Mouse (Mus musculus) embryonic facial prominence, embryonic 15.5 days (tissue): ENCODE results near the gene Dkk1. TPM values are rescaled to one million over a fixed set of nuclear protein-coding genes. Genes with fewer than 3 reads are reported as not detected.
"Not testable (repeated sequence)": the region's sequence is repeated elsewhere in the genome, so short reads cannot be mapped to it uniquely, and the experiment has no call there.

Source experiments
- ATAC-seq: fragments of 200-750 bp; cut with Nextera tagmentation; 2 replicates; pipeline ENCODE4 v1.8.0; 2017; ENCODE audit warnings: low read depth, moderate TSS enrichment; ENCODE audit not compliant: insufficient number of reproducible peaks, low FRiP score, low TSS enrichment
- H3K27ac ChIP-seq: fragments of 300-500 bp; sonication (generic); replicated peaks from 2 replicates; pipeline ENCODE4 v1.5.1; 2015; ENCODE audit warnings: mild to moderate bottlenecking, inconsistent platforms
- H3K27me3 ChIP-seq: fragments of 300-500 bp; sonication (generic); 2 replicates; pipeline ENCODE4 v1.6.1; 2015; ENCODE audit warnings: inconsistent platforms
- H3K36me3 ChIP-seq: fragments of 300-500 bp; sonication (generic); 2 replicates; pipeline ENCODE4 v1.6.1; 2015; ENCODE audit warnings: mild to moderate bottlenecking, inconsistent platforms
- H3K4me1 ChIP-seq: fragments of 300-500 bp; sonication (generic); 2 replicates; pipeline ENCODE4 v1.6.1; 2015; ENCODE audit warnings: inconsistent platforms
- H3K4me2 ChIP-seq: fragments of 300-500 bp; sonication (generic); replicated peaks from 2 replicates; pipeline ENCODE4 v1.6.1; 2015; ENCODE audit warnings: mild to moderate bottlenecking, inconsistent platforms
- H3K4me3 ChIP-seq: fragments of 300-500 bp; sonication (generic); replicated peaks from 2 replicates; pipeline ENCODE4 v1.5.1; 2015; ENCODE audit warnings: mild to moderate bottlenecking, inconsistent platforms
- H3K9ac ChIP-seq: fragments of 300-500 bp; sonication (generic); 2 replicates; pipeline ENCODE4 v1.6.1; 2015; ENCODE audit warnings: inconsistent platforms
- H3K9me3 ChIP-seq: fragments of 300-500 bp; sonication (generic); replicated peaks from 2 replicates; pipeline ENCODE4 v1.6.1; 2016; ENCODE audit warnings: inconsistent platforms
- WGBS: fragments of 180-500 bp; shearing (Covaris S2); methylation state at CpG from one replicate; pipeline ENCODE4 v1.1.7; 2015; 5-methylcytosine and 5-hydroxymethylcytosine counted together
- polyA plus RNA-seq: library from polyadenylated mRNA; unstranded; fragments of >200 nt; fragmentation: Nextera tagmentation; extraction: Ambion mirVana; gene quantifications from 2 replicates; pipeline ENCODE4 v1.2.1, GENCODE M21; 2015

The Dkk1 gene
- 19.6 and 19.8 TPM in 2 replicates for polyA plus RNA-seq

DNA sequence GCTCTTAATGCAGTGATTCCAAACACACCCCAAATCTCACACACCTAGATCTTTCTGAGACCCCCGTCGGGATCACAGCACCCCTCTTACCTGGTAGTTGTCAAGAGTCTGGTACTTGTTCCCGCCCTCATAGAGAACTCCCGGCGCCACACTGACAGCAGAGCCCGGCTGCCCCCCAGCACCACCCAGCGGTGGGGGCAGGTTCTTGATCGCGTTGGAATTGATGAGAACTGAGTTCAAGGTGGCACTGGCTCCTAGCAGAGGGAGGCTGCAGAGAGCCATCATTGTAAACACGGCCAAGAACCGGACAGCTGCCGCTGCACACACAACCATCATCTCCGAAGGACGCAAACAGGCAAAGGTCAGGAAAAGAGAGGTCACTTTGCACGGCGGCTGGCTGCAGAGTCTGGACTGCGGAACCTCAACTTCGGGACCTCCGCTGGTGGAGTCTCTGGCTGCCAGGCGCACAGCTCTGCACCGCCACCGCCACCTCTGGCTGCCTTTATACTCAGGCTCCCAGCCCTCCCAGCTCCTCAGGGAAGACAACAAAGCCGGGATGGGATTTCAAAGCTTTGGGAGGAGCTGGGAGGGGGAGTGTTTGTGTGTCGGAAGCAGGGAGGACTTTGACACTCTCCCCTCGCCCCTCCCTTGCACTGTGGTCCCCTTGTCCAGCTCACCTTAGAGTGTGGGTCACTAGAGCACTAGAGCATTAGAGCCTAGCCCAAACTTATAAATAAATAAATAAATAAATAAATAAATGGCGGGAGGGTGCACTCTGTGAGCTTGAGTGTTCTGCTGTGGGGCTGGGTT lies at the start of gene Dkk1:
Gene Dkk1, minus strand, starts transcription at position 622 of the 810 bp plus-strand sequence.
- Histone ChIP-seq H3K4me2 (peak within 1 kb of the TSS; percentile 60), H3K9me3 (no peaks in the 10 kb centered on the region), H3K4me3 (peak within 1 kb of the TSS; percentile 47), H3K4me1 (peaks cover 24% of the 10 kb centered on the region), H3K27ac (peak within 1 kb of the TSS; percentile 22), H3K9ac (peak within 1 kb of the TSS; percentile 35; the same call in 1 of the 2 replicates), H3K36me3 (no peaks in the 10 kb centered on the region), H3K27me3 (peaks cover 55% of the 10 kb centered on the region)
- peak; percentile 85 for ATAC-seq
- under 1% methylated on average over 26 of the region's 26 CpGs for WGBS

DNA sequence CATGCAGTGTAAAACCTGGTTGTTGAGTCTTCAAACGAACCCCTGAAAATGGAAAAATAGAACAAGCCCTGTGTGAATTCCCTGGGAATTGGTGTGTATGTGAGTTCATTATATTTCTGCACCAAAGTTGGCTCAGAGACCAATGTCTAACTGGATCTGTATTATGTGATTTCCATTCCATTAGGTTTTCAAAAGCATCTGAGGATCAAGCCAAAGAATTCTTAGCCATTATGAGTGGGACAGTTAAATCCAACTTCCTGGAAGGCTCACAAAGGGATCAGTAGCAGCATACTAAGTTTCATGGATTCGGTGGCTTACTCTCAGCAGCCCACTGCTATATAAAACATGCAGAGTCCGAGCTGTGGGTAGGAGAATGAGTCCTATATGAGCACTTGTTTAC lies 36.9 kb upstream of the Dkk1 start:
- no peaks in the 10 kb centered on the region for H3K4me1 ChIP-seq
- H3K4me3 ChIP-seq, result no peak overlapping the region
- no peak overlapping the region for H3K9ac ChIP-seq
- H3K9me3 ChIP-seq, result no peaks in the 10 kb centered on the region
- no peak overlapping the region for H3K27ac ChIP-seq
- no peaks in the 10 kb centered on the region for H3K27me3 ChIP-seq
- 66% methylated on average over 3 of the region's 3 CpGs for WGBS
- H3K36me3 ChIP-seq, result no peaks in the 10 kb centered on the region
- no peak overlapping the region for H3K4me2 ChIP-seq
- ATAC-seq, result no peak

DNA sequence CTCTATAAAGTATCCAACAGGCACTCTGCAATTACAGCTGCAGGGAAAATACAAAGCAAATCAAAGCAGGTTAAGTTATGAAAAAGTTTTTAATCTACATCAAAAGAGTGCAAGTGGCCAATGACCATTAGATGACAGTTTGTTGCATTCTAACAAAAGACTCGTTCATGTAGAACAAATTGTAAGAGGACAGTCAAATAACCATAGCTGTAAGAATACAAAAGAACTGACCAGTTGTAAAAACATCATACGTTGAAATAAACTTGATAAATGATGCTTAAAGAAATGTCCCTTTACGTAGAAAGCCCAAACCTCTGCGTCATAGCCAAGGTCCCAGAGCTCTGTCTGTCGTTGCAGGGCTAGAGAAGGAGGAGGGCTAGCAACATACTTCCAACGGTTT lies 15.1 kb upstream of the Dkk1 start:
- Histone ChIP-seq H3K4me2 (no peak overlapping the region), H3K4me3 (no peak overlapping the region), H3K9ac (no peak overlapping the region), H3K36me3 (no peaks in the 10 kb centered on the region), H3K4me1 (no peaks in the 10 kb centered on the region), H3K27me3 (no peaks in the 10 kb centered on the region), H3K9me3 (no peaks in the 10 kb centered on the region), H3K27ac (no peak overlapping the region)
- WGBS, result 78% methylated on average over 6 of the region's 6 CpGs
- no peak for ATAC-seq

DNA sequence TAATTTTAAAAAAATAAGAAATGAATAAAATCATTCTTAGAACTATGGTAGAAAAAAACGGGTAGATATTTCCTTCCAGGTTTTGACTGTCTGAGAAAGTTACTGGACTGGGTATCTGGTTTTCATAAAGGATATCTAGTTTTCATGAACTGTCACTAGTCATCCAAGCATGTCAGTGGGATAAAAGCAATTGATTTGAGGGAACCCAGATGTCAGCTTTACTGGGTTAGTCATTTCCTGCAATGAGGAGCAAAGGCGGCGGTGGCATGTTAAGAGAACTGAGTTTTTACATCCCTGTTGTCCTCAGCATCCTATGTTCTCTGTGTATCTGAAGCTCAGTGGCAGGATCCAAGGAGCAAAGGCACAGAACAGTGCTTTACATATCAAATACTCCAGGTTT lies 14.4 kb upstream of the Dkk1 start:
- Histone ChIP-seq H3K27ac (no peak overlapping the region), H3K9me3 (no peaks in the 10 kb centered on the region), H3K4me2 (no peak overlapping the region), H3K36me3 (no peaks in the 10 kb centered on the region), H3K4me1 (no peaks in the 10 kb centered on the region), H3K9ac (no peak overlapping the region), H3K27me3 (no peaks in the 10 kb centered on the region), H3K4me3 (no peak overlapping the region)
- 41% methylated on average over 3 of the region's 3 CpGs for WGBS
- ATAC-seq, result no peak

DNA sequence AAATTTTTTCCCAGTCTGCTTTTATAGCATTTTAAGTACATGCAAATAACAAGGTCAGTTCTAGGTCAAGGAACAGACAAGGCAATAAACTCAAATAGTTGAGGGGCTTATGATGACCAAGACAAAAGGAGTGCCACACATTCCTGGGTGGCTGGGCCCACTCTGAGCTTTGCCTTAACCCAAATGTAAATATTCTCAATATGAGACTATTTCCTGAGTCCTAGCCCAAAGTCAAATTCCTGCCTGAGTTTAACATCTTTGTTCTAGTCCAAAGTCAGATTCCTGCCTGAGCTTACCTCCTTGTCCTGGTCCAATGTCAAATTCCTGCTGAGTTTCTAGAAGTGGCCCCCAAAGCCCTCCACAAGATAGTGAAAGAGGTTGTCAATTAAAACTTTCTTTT lies 8.6 kb upstream of the Dkk1 start:
- no peaks in the 10 kb centered on the region for H3K9me3 ChIP-seq
- peaks cover 5% of the 10 kb centered on the region; the same call in 1 of the 2 replicates for H3K4me1 ChIP-seq
- peaks cover 9% of the 10 kb centered on the region; the same call in 1 of the 2 replicates for H3K27me3 ChIP-seq
- no peak overlapping the region for H3K27ac ChIP-seq
- H3K4me3 ChIP-seq, result no peak overlapping the region
- no peak overlapping the region for H3K9ac ChIP-seq
- no peaks in the 10 kb centered on the region for H3K36me3 ChIP-seq
- H3K4me2 ChIP-seq, result no peak overlapping the region
- ATAC-seq, result no peak

DNA sequence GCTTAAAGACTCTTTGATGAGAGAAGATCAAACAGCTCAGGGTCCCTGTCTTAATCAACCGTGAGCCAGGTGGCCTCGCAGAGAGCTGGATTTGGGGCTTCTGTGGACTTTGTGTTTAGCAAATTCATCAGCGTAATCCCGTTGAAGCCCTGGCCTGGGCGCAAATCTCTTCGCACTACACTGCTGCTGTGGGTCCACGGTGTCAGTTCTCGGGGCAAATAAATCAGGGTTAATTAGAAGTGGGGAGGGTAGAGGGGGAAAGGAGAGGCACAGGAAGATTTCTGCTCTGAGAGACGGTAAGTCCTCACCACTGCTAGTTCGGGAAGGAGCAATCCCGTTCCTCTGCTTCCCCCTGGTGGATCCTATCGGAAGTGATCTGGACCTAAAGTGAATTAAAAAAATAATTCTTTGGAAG lies 5.0 kb upstream of the Dkk1 start:
- peaks cover 13% of the 10 kb centered on the region for H3K4me1 ChIP-seq
- H3K4me2 ChIP-seq, result peak overlapping the region; percentile 47
- peaks cover 27% of the 10 kb centered on the region for H3K27me3 ChIP-seq
- H3K36me3 ChIP-seq, result no peaks in the 10 kb centered on the region
- H3K9ac ChIP-seq, result peak overlapping the region; percentile 16; the same call in 1 of the 2 replicates
- H3K27ac ChIP-seq, result no peak overlapping the region
- 2% methylated on average over 12 of the region's 12 CpGs for WGBS
- H3K4me3 ChIP-seq, result peak overlapping the region; percentile 26
- no peaks in the 10 kb centered on the region for H3K9me3 ChIP-seq
- peak; percentile 47; the same call in 1 of the 2 replicates for ATAC-seq

DNA sequence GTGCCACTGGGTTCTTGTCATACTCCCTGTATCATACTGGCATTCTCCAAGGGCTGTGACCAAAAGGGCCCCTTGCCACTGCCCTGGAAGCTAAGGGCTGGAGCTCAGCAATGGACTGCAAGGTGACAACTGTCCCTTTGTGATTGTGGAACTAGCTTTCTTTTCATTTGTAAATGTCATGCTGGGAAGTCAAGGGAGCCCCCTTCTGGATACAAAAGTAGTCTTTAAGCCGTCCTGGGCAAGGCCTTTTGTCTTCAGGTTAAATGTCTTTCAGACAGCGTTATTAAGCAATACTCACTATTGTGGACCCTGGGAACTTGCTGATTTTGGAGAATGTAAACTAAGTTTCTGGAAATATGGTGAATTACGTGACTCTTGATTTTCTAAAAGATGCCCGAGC lies 4.3 kb upstream of the Dkk1 start:
- H3K36me3 ChIP-seq, result no peaks in the 10 kb centered on the region
- 19% methylated on average over 4 of the region's 4 CpGs for WGBS
- peaks cover 21% of the 10 kb centered on the region for H3K4me1 ChIP-seq
- H3K4me3 ChIP-seq, result no peak overlapping the region
- H3K27ac ChIP-seq, result no peak overlapping the region
- no peak overlapping the region for H3K9ac ChIP-seq
- H3K9me3 ChIP-seq, result no peaks in the 10 kb centered on the region
- peaks cover 34% of the 10 kb centered on the region for H3K27me3 ChIP-seq
- no peak overlapping the region for H3K4me2 ChIP-seq
- ATAC-seq, result no peak

DNA sequence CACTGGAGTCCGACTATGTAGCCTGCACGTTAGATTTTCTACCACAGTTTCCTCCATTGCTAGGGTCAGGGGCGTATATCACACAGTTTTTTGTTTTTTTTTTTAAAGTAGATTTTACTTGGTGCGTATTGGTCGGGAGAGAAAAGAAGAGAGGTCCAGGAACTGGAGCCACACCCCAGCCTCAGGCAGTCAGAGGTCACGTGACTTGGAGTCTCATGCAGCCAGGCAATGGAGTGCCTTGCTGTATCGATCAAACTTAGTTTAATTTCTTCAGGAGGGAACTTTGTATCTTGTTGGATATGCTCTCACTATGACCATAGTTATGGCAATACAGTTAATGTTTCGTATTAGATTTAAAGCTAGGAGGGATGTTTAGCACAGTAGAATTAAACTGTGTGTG lies 2.8 kb upstream of the Dkk1 start:
- peaks cover 47% of the 10 kb centered on the region for H3K27me3 ChIP-seq
- 58% methylated on average over 8 of the region's 8 CpGs for WGBS

DNA sequence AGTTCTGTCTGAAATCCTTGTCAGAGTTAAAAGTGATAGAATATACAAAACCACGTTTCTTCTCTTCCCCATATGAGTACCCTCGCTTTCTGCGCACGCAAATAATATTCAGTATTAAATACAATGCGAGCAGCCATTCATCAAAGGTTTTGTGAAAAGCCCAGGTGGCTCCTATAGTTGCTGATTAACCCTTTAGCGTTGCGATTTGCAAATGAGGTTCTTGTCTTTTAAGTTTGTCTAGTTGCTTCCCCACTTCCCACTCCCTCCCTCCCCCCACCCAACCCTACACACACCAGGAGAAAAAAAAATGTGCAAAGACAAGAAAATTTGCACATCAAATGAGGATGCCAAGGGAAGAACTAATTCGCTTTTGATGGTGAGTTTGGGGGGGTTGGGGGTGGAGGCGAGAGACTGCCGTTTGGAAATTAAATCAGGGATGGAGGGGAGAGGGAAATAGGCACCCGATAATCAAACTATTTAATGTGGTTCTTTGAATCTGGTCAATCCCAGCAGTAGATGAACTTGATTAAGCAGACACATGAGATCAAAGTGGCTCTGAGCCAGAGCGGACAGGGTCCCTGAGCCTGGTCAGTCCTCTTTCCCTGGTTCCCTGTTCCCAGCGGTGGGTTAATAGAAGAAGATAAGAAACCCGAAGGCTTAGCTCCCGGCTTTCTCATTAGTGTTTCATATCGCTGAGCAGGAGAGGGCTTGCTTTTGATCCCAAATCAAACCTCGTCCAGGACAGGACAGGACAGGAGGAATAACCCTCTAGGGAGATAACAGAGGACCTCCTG lies 586 bp upstream of the Dkk1 start:
- Histone ChIP-seq H3K36me3 (no peaks in the 10 kb centered on the region), H3K27ac (no peak overlapping the region), H3K9ac (no peak overlapping the region), H3K4me3 (peak overlapping the region; percentile 47), H3K27me3 (peaks cover 56% of the 10 kb centered on the region), H3K4me2 (peak overlapping the region; percentile 60), H3K4me1 (peaks cover 27% of the 10 kb centered on the region), H3K9me3 (no peaks in the 10 kb centered on the region)
- ATAC-seq, result no peak
- 3% methylated on average over 17 of the region's 17 CpGs for WGBS

More for the DNA sequence above, 2.8 kb upstream of the Dkk1 start:
- Histone ChIP-seq H3K27ac (no peak overlapping the region), H3K9ac (no peak overlapping the region), H3K4me1 (peaks cover 27% of the 10 kb centered on the region), H3K4me2 (no peak overlapping the region), H3K4me3 (no peak overlapping the region), H3K36me3 (no peaks in the 10 kb centered on the region), H3K9me3 (no peaks in the 10 kb centered on the region)
- ATAC-seq, result no peak

DNA sequence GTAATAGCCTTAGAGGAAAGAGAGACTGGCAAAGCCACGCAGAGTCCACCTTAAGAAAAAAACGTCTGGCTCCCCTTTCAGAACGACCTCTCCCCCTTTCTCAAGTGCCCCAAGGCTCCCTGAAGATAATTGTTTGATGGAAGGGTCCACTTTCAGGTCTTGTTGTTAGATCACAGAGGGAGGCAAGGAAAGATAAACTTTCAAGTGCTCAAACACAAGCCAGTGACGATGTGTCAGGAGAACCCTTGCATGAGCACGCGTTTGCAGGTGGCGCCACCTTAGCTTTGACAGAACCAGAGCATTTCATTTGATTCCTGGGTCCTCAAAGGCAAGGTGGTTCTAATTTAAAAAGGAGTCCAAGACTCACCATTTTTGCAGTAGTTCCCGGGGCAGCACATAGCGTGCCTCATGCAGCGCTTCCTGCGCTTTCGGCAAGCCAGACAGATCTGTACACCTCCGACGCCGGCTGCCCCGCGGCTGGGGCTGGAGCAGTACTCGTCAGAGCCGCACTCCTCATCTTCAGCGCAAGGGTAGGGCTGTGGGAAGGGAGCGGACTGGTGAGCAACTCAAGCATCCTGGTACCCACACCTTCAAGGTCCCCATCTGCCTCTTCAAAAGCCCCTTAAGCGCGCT lies 938 bp downstream of the Dkk1 start:
- Histone ChIP-seq H3K36me3 (no peaks in the 10 kb centered on the region), H3K27me3 (peaks cover 50% of the 10 kb centered on the region), H3K4me3 (peak overlapping the region; percentile 47), H3K9me3 (no peaks in the 10 kb centered on the region), H3K9ac (peak overlapping the region; percentile 35; the same call in 1 of the 2 replicates), H3K4me1 (peaks cover 22% of the 10 kb centered on the region), H3K4me2 (peak overlapping the region; percentile 60), H3K27ac (peak overlapping the region; percentile 22; the same call in 1 of the 2 replicates)
- peak; percentile 51; the same call in 1 of the 2 replicates for ATAC-seq
- under 1% methylated on average over 23 of the region's 23 CpGs for WGBS

DNA sequence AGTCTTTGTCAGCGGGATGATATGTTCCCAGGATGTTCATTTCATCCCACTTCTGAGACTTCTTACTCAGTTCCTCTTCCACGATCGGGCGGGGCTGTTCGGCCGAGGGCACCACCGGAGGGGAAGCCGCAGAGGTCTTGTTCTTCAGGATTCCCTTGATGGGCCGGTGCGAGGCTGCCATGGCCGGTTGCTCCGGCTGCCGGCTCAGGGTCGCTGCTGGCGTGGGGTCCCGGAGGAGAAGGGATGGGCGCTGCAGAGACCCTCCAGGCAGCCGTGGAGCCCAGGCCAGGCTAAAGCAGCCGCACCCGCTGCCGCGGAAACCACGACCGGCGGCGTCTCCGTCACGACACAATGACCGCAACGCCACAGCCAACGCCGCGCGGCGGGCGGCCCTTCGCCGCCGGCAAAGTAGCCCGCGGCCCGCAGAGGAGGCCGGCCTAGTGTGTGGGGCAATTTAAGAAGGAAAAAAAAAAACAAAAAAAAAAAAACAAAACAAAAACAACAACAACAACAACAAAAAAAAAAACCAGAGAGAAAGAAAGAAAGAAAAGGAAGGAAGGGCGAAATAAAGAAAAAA lies 10.0 kb downstream of the Dkk1 start:
- not testable (repeated sequence) for H3K36me3 ChIP-seq, H3K27me3 ChIP-seq, H3K27ac ChIP-seq, H3K9me3 ChIP-seq, H3K4me1 ChIP-seq, H3K9ac ChIP-seq, ATAC-seq
- Histone ChIP-seq H3K4me2 (peak overlapping the region; percentile 72), H3K4me3 (peak overlapping the region; percentile 45)
- 2% methylated on average over 44 of the region's 44 CpGs for WGBS
